Mouse (Mus musculus): ENCODE measurements at regions not wholly inside any gene's neighbourhood (a gene's known extent, or its start where the extent isn't known, plus 50 kb on each side); places are given as distances from the start of the nearest gene placed in this dataset.
A peak's percentile ranks its signal among the peaks of the same experiment; 100 is the strongest.

DNA sequence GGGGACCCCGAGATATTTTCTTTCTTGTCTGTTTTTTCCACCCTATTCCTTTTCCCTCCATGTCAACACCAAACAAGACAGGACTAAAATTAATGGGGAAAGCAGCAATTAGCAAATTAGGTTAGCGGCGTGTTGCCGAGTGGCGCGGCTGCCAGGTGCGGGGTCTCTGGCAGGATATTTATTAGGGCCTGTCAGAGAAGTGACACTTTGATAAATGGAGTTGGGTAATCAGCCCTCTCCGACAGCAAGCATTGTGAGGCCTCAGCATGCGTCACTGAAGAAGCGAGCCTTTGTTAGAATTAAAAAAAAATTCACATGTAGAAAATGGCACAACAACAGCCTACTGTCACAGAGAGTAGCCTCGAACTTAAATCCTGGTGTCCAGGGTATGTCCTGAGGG lies 162.3 kb downstream of the Dhx35 start:
- no peak for ATAC-seq (ENCODE audit: low FRiP score, low read depth)

DNA sequence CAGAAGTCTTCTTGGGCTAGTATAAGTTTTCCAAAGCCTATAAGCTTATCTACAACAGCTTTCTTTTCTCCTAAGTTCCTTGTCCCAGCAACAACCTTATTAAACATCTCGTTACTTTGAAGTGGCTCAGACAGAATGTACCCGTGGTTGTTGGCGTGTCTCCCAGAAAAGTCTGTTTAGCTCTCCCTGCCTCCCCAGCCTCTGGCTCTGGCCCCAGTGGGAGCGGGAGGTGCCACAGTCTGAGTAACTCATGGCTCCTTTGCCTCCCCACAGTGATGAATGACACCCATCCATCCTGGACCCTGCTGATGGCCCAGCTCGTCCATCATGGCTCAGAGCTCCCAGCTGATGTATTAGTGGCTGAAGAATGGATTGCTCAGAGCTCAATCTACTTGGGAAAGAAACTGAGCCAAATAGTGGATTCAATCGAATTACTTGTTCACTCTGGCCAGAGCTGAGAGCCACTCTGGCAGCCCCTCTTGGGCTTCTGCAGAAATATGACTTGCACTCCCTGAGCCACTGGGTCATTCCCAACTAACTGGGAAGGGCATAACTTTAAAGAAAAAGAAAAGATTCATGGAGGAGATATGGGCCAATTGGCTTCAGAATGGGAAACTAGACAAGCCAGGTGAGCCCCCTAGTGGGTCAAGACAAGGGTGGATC lies 170.5 kb downstream of the Dhx35 start:
- 83% methylated on average over 6 of the region's 6 CpGs for WGBS

More for the DNA sequence above, 162.3 kb downstream of the Dhx35 start:
- H3K27ac ChIP-seq: no peak overlapping the region
- H3K36me3 ChIP-seq: no peaks in the 10 kb centered on the region
- no peak overlapping the region for H3K4me2 ChIP-seq (replicated peaks)
- H3K9me3 ChIP-seq: no peaks in the 10 kb centered on the region
- H3K4me3 ChIP-seq: no peak overlapping the region
- H3K27me3 ChIP-seq (replicated peaks): no peaks in the 10 kb centered on the region
- 17% methylated on average over 11 of the region's 11 CpGs for WGBS
- peaks cover 7% of the 10 kb centered on the region; the same call in 1 of the 2 replicates for H3K4me1 ChIP-seq
- no peak overlapping the region for H3K9ac ChIP-seq

DNA sequence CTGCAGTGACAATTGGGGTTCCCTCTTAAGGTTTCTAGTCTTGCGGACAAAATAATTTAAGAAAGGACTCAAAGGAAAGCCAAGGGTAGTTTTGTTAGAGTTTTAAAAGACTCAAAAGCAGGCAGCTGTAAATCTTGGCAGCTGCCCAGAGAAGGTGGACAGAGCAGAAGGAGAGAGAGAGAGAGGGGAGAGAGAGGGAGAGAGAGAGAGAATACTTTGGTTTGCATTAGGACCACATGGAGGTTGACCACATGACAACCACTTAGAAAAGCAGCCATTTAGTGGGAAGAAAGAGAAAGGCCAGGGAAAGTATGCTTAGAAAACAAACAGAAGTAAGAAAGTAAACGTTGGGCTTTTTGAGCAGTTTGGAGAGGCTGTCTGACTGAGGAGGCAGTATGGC lies 177.6 kb downstream of the Dhx35 start:
- Histone ChIP-seq H3K9ac (no peak overlapping the region), H3K36me3 (no peaks in the 10 kb centered on the region), H3K9me3 (no peaks in the 10 kb centered on the region), H3K4me2 (replicated peaks) (no peak overlapping the region), H3K4me3 (no peak overlapping the region), H3K27ac (no peak overlapping the region), H3K27me3 (replicated peaks) (no peaks in the 10 kb centered on the region), H3K4me1 (no peaks in the 10 kb centered on the region)
- WGBS: 36% methylated on average over 2 of the region's 2 CpGs
- ATAC-seq (ENCODE audit: low FRiP score, low read depth): no peak

More for the DNA sequence above, 170.5 kb downstream of the Dhx35 start:
- Histone ChIP-seq H3K27me3 (replicated peaks) (no peaks in the 10 kb centered on the region), H3K4me1 (no peaks in the 10 kb centered on the region), H3K4me2 (replicated peaks) (no peak overlapping the region), H3K9ac (no peak overlapping the region), H3K27ac (no peak overlapping the region), H3K36me3 (no peaks in the 10 kb centered on the region), H3K4me3 (no peak overlapping the region), H3K9me3 (no peaks in the 10 kb centered on the region)
- ATAC-seq (ENCODE audit: low FRiP score, low read depth): no peak

GRCm38 (mm10) chr2:158985529-158986148 lies 191.0 kb downstream of the Dhx35 start:
- Histone ChIP-seq H3K27ac (no peak overlapping the region), H3K27me3 (replicated peaks) (no peaks in the 10 kb centered on the region), H3K4me2 (replicated peaks) (no peak overlapping the region), H3K36me3 (no peaks in the 10 kb centered on the region), H3K4me3 (no peak overlapping the region), H3K9me3 (no peaks in the 10 kb centered on the region), H3K4me1 (no peaks in the 10 kb centered on the region), H3K9ac (no peak overlapping the region)
- no peak for ATAC-seq (ENCODE audit: low FRiP score, low read depth)
- WGBS: 79% methylated on average over 17 of the region's 17 CpGs

- peak overlapping the region; percentile 50 for H3K4me2 ChIP-seq (replicated peaks)
- no peak overlapping the region for H3K4me3 ChIP-seq
- ATAC-seq (ENCODE audit: low FRiP score, low read depth): peak; percentile 89
- peaks cover 18% of the 10 kb centered on the region for H3K4me1 ChIP-seq
- no peaks in the 10 kb centered on the region for H3K9me3 ChIP-seq
- 7% methylated on average over 17 of the region's 17 CpGs for WGBS
- H3K27ac ChIP-seq: no peak overlapping the region
- peaks cover 4% of the 10 kb centered on the region for H3K27me3 ChIP-seq (replicated peaks)
- no peak overlapping the region for H3K9ac ChIP-seq
- no peaks in the 10 kb centered on the region for H3K36me3 ChIP-seq
Measured at GRCm38 (mm10) chr2:159002481-159003186, 208.0 kb downstream of the Dhx35 start.

DNA sequence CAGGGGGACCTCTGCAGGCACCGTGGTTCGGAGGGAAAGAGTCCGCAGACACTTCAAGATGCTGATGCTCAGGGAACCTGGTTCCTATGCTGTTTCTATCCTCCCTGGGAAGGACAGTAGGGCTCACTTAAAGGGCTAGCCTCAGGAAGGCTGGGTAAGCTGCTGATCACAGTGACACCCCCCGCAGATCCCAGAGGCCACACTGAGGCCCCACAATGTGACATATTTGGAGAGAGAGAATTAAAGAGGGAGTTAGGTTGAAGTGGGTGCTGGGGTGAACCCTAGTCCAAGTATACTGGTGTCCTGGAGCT lies 208.5 kb downstream of the Dhx35 start:
- Histone ChIP-seq H3K4me2 (replicated peaks) (peak overlapping the region; percentile 50), H3K9ac (no peak overlapping the region), H3K36me3 (no peaks in the 10 kb centered on the region), H3K27ac (no peak overlapping the region), H3K27me3 (replicated peaks) (peaks cover 4% of the 10 kb centered on the region), H3K9me3 (no peaks in the 10 kb centered on the region), H3K4me1 (peaks cover 18% of the 10 kb centered on the region), H3K4me3 (no peak overlapping the region)
- ATAC-seq (ENCODE audit: low FRiP score, low read depth): no peak; the same call in 1 of the 2 replicates
- 19% methylated on average over 4 of the region's 4 CpGs for WGBS

DNA sequence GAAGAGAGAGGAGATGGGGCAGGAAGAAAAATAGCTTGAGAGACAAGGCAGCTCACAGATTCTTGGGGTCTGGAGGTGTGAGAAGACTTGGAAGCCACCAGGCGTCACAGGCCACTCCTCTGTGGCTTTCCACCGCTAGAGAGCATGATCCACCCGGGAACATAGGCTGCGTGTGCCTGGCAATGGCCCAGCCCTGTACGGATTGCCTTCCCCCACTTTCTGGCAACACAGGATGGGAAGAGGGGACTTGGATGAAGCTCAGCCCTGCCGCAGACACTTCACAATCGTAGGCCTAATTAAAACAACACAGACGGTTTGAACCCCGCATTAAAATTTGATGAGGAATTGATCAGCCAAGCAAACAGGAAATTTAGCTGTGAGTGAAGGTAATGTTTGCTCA lies 209.8 kb downstream of the Dhx35 start:
- Histone ChIP-seq H3K27ac (no peak overlapping the region), H3K9ac (no peak overlapping the region), H3K36me3 (no peaks in the 10 kb centered on the region), H3K4me3 (no peak overlapping the region), H3K27me3 (replicated peaks) (peaks cover 4% of the 10 kb centered on the region), H3K4me1 (peaks cover 18% of the 10 kb centered on the region), H3K9me3 (no peaks in the 10 kb centered on the region), H3K4me2 (replicated peaks) (no peak overlapping the region)
- no peak for ATAC-seq (ENCODE audit: low FRiP score, low read depth)
- WGBS: 66% methylated on average over 9 of the region's 9 CpGs

DNA sequence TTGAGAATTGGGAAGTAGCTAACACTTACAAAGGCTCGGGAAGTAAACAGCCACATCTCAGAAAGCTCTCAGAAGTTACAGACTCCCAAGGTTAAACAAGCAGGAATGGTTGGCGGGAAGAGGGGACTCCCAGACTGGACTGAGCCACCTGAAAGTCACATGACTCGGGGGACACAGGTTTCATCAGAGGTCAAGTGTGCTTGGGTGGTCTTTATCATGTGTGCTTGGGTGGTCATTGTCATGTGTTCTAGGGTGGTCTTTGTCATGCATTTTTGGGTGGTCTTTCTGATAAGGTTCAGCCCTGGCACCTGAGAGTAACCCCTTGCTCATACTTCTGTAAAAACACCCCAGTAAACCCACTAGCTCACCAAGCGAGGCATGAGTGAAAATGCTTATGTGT lies 218.1 kb downstream of the Dhx35 start:
- Histone ChIP-seq H3K4me2 (replicated peaks) (no peak overlapping the region), H3K36me3 (no peaks in the 10 kb centered on the region), H3K4me1 (no peaks in the 10 kb centered on the region; the same call in 1 of the 2 replicates), H3K9ac (no peak overlapping the region), H3K27me3 (replicated peaks) (no peaks in the 10 kb centered on the region), H3K4me3 (no peak overlapping the region), H3K9me3 (peaks cover 6% of the 10 kb centered on the region; the same call in 1 of the 2 replicates), H3K27ac (no peak overlapping the region)
- 79% methylated on average over 4 of the region's 4 CpGs for WGBS
- no peak for ATAC-seq (ENCODE audit: low FRiP score, low read depth)

DNA sequence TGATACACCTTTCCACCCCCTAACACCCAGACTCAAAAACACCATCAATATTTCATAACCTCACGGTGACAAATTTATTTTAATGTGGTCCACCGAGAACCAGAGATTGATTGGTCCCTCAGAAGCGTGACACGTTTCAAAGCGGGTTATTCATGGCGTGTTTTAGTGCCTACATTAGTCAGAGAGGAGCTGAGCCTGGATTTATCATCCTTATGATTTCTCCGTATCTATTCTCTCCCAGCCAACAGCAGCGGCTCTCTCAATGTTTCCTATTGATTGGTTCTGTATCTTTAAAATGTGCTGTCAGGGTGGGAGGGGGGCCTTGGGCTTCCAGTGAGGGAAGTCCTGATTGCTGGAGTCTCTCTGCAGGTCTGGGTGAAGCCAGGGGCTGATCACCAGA lies 219.9 kb downstream of the Dhx35 start:
- 62% methylated on average over 8 of the region's 8 CpGs for WGBS
- H3K4me1 ChIP-seq: no peaks in the 10 kb centered on the region; the same call in 1 of the 2 replicates
- no peak for ATAC-seq (ENCODE audit: low FRiP score, low read depth)
- no peak overlapping the region for H3K4me2 ChIP-seq (replicated peaks)
- no peaks in the 10 kb centered on the region for H3K27me3 ChIP-seq (replicated peaks)
- H3K9me3 ChIP-seq: peaks cover 6% of the 10 kb centered on the region; the same call in 1 of the 2 replicates
- no peak overlapping the region for H3K27ac ChIP-seq
- no peaks in the 10 kb centered on the region for H3K36me3 ChIP-seq
- H3K9ac ChIP-seq: no peak overlapping the region
- no peak overlapping the region for H3K4me3 ChIP-seq

- WGBS: 43% methylated on average over 4 of the region's 4 CpGs
- ATAC-seq (ENCODE audit: low FRiP score, low read depth): no peak
Measured at GRCm38 (mm10) chr2:159019921-159020534, 225.4 kb downstream of the Dhx35 start.

DNA sequence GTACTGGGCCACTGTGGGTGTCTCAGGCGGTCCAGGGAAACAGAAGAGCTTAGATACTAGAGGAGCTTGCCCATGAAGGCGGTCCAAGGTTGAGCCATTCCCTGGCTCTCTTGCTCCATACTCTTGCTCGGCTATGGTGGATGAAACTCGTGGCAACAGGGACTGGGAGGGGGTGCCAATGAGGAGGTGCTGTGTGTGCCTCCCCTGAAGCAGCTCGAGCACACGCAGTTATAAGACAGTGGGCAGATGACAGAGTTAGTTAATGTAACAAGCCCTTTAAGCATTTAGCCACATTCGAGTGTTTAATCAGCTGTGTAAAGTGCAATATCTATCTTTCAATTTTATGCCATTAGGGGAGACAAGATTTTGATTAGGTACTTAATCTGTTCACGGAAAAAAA lies 237.5 kb downstream of the Dhx35 start:
- Histone ChIP-seq H3K36me3 (no peaks in the 10 kb centered on the region), H3K27ac (no peak overlapping the region), H3K9ac (no peak overlapping the region), H3K4me3 (no peak overlapping the region), H3K4me2 (replicated peaks) (no peak overlapping the region), H3K4me1 (peaks cover 8% of the 10 kb centered on the region), H3K9me3 (no peaks in the 10 kb centered on the region), H3K27me3 (replicated peaks) (no peaks in the 10 kb centered on the region)
- peak; percentile 21; the same call in 1 of the 2 replicates for ATAC-seq (ENCODE audit: low FRiP score, low read depth)
- 54% methylated on average over 8 of the region's 8 CpGs for WGBS

More at GRCm38 (mm10) chr2:159019921-159020534, 225.4 kb downstream of the Dhx35 start:
- Histone ChIP-seq H3K4me1 (no peaks in the 10 kb centered on the region; the same call in 1 of the 2 replicates), H3K9me3 (no peaks in the 10 kb centered on the region), H3K4me3 (no peak overlapping the region), H3K9ac (no peak overlapping the region), H3K27me3 (replicated peaks) (no peaks in the 10 kb centered on the region), H3K4me2 (replicated peaks) (no peak overlapping the region), H3K36me3 (no peaks in the 10 kb centered on the region), H3K27ac (no peak overlapping the region)

GRCm38 (mm10) chr2:159039916-159040315 lies 245.3 kb downstream of the Dhx35 start:
- Histone ChIP-seq H3K4me3 (no peak overlapping the region), H3K36me3 (no peaks in the 10 kb centered on the region), H3K27me3 (replicated peaks) (no peaks in the 10 kb centered on the region), H3K9me3 (no peaks in the 10 kb centered on the region), H3K4me2 (replicated peaks) (no peak overlapping the region), H3K4me1 (no peaks in the 10 kb centered on the region), H3K9ac (no peak overlapping the region), H3K27ac (no peak overlapping the region)
- no peak for ATAC-seq (ENCODE audit: low FRiP score, low read depth)
- 58% methylated on average over 4 of the region's 4 CpGs for WGBS

All from neural tube, embryonic 12.5 days (tissue).